Mouse (Mus musculus) CH12.LX (cell line): Measurements from ENCODE around the gene 4930474N05Rik. TPM values are rescaled to one million over a fixed set of nuclear protein-coding genes. Genes with fewer than 3 reads are reported as not detected.

Source experiments
- DNase-seq: peaks from one replicate; pipeline ENCODE4 v3.0.0-alpha.2; 2013; ENCODE audit errors: extremely low read depth
- H3K27ac ChIP-seq: 2 replicates; pipeline ENCODE4 v1.5.1; 2012; ENCODE audit warnings: low read depth, mild to moderate bottlenecking, control low read depth, moderate library complexity; ENCODE audit not compliant: insufficient read depth
- H3K27me3 ChIP-seq: replicated peaks from 2 replicates; pipeline ENCODE3; 2012; ENCODE audit warnings: inconsistent platforms
- H3K36me3 ChIP-seq, 2 experiments: replicated peaks in 1 of 2; 2 replicates each; pipeline versions ENCODE3 to v1.6.1; 2012; ENCODE audit warnings: inconsistent platforms in 1 of 2, low read length in 1 of 2, mild to moderate bottlenecking in 1 of 2, mixed read lengths in 1 of 2, moderate library complexity in 1 of 2; ENCODE audit not compliant: control insufficient read depth in 1 of 2, insufficient read depth in 1 of 2
- H3K4me1 ChIP-seq, 2 experiments: 2 replicates each; pipeline ENCODE4 v1.6.1; 2012; ENCODE audit warnings: inconsistent platforms in 1 of 2, moderate library complexity in 1 of 2; ENCODE audit not compliant: insufficient read depth in 2 of 2, control insufficient read depth in 1 of 2
- H3K4me2 ChIP-seq: 2 replicates; pipeline ENCODE4 v1.6.1; 2012; ENCODE audit warnings: low read depth, mild to moderate bottlenecking, control low read depth; ENCODE audit not compliant: poor library complexity, insufficient read depth, severe bottlenecking
- H3K4me3 ChIP-seq, 3 experiments: fragments of 150-350 bp in 1 of 3; sonication (generic) in 1 of 3; replicated peaks in 1 of 3; 2 replicates each; pipeline versions ENCODE3 to v1.5.1; 2011 to 2012; ENCODE audit warnings: low read depth in 2 of 3, low read length in 2 of 3, mild to moderate bottlenecking in 2 of 3, moderate library complexity in 2 of 3, control low read depth in 1 of 3, improper control_type of control experiment in 1 of 3, inconsistent platforms in 1 of 3, mixed read lengths in 1 of 3; ENCODE audit not compliant: poor library complexity in 1 of 3
- H3K79me2 ChIP-seq: replicated peaks from 2 replicates; pipeline ENCODE4 v1.6.1; 2012; ENCODE audit warnings: mild to moderate bottlenecking, moderate library complexity; ENCODE audit not compliant: control insufficient read depth, poor library complexity, insufficient read depth, severe bottlenecking; ENCODE audit errors: extremely low read depth
- H3K9ac ChIP-seq: 2 replicates; pipeline ENCODE4 v1.6.1; 2012; ENCODE audit warnings: low read depth, mild to moderate bottlenecking, control low read depth, moderate library complexity; ENCODE audit not compliant: insufficient read depth
- H3K9me3 ChIP-seq: replicated peaks from 2 replicates; pipeline ENCODE3; 2012; ENCODE audit warnings: low read length, inconsistent platforms, mixed read lengths
- CHD2 ChIP-seq: IDR thresholded peaks from 2 replicates; pipeline ENCODE4 v1.6.1; 2011; ENCODE audit warnings: low read length, improper control_type of control experiment
- CTCF ChIP-seq, 2 experiments: IDR thresholded peaks in 1 of 2; conservative IDR thresholded peaks in 1 of 2; 2 replicates each; pipeline ENCODE4 v1.5.1; 2011 to 2012; ENCODE audit warnings: low read depth in 2 of 2, low read length in 2 of 2, improper control_type of control experiment in 1 of 2, inconsistent platforms in 1 of 2, mild to moderate bottlenecking in 1 of 2, moderate library complexity in 1 of 2
- E2F4 ChIP-seq: IDR thresholded peaks from 2 replicates; pipeline ENCODE4 v1.6.1; 2011; ENCODE audit warnings: low read depth, low read length, improper control_type of control experiment; ENCODE audit not compliant: insufficient replicate concordance
- JUN ChIP-seq: IDR thresholded peaks from 2 replicates; pipeline ENCODE4 v1.6.1; 2011; ENCODE audit warnings: low read depth, mild to moderate bottlenecking, low read length, improper control_type of control experiment, moderate library complexity; ENCODE audit not compliant: insufficient read depth
- MEF2A ChIP-seq: IDR thresholded peaks from 2 replicates; pipeline ENCODE4 v1.6.1; 2014; ENCODE audit warnings: low read depth, mild to moderate bottlenecking, inconsistent platforms, low read length, improper control_type of control experiment, borderline replicate concordance
- PAX5 ChIP-seq: IDR thresholded peaks from 2 replicates; pipeline ENCODE4 v1.6.1; 2012; ENCODE audit warnings: low read length, inconsistent platforms, mixed read lengths
- POLR2A ChIP-seq: IDR thresholded peaks from 2 replicates; pipeline ENCODE4 v1.6.1; 2011; ENCODE audit warnings: low read depth, mild to moderate bottlenecking, improper control_type of control experiment, low read length
- RCOR1 ChIP-seq: conservative IDR thresholded peaks from 2 replicates; pipeline ENCODE4 v1.6.1; 2012; ENCODE audit warnings: low read depth, mild to moderate bottlenecking, inconsistent platforms, low read length, improper control_type of control experiment
- SMC3 ChIP-seq: IDR thresholded peaks from 2 replicates; pipeline ENCODE4 v1.6.1; 2011; ENCODE audit warnings: low read depth, low read length, improper control_type of control experiment
- TBP ChIP-seq: conservative IDR thresholded peaks from 2 replicates; pipeline ENCODE4 v1.6.1; 2011; ENCODE audit warnings: low read depth, low read length, improper control_type of control experiment
- UBTF ChIP-seq: IDR thresholded peaks from 2 replicates; pipeline ENCODE4 v1.6.1; 2012; ENCODE audit warnings: low read depth, mild to moderate bottlenecking, inconsistent platforms, low read length, improper control_type of control experiment, moderate library complexity
- ZMIZ1 ChIP-seq: IDR thresholded peaks from 2 replicates; pipeline ENCODE4 v1.6.1; 2012; ENCODE audit warnings: low read depth, mild to moderate bottlenecking, inconsistent platforms, low read length, improper control_type of control experiment
- ZNF384 ChIP-seq: IDR thresholded peaks from 2 replicates; pipeline ENCODE4 v1.6.1; 2012; ENCODE audit warnings: low read depth, low read length, improper control_type of control experiment, inconsistent platforms
- dilution Hi-C: fragments of 300-500 bp; cut with MboI; formaldehyde crosslinking; loops from 2 replicates; pipeline ENCODE4 v1.14.3; 2020; ENCODE audit warnings: low sequenced_read_pairs; ENCODE audit not compliant: extremely low pct_unique_long_range_greater_than_20kb, extremely low pct_ligation_motif_present
- in situ Hi-C: fragments of 300-500 bp; cut with MboI; formaldehyde crosslinking; loops from 3 replicates; pipeline ENCODE4 v1.14.3; 2019; ENCODE audit warnings: low sequenced_read_pairs, low pct_ligation_motif_present, low pct_unique_long_range_greater_than_20kb, mixed read lengths
- polyA plus RNA-seq: library from polyadenylated mRNA; unstranded; fragments of >175 nt; gene quantifications from 2 replicates; pipeline ENCODE4 v1.2.1, GENCODE M21; 2012; ENCODE audit warnings: low read depth; ENCODE audit not compliant: insufficient read length
- total RNA-seq, 2 experiments: library from RNA; depleted of rRNA; stranded (reverse); fragments of 300-350 nt in 1 of 2; fragments of >200 nt in 1 of 2; gene quantifications; 2 replicates each; pipeline ENCODE4 v1.2.3; 2012 to 2014

4930474N05Rik gene
- not detected in 2 replicates for total RNA-seq (2012; rRNA removed)
- total RNA-seq (2014; rRNA removed), result not detected in 2 replicates
- not detected in 2 replicates for polyA plus RNA-seq

GRCm38 (mm10) chr14:36094617-36095016, at the start of gene 4930474N05Rik:
Gene 4930474N05Rik, plus strand, starts transcription at chr14:36094917.
- no peak within 1 kb of the TSS for H3K4me2 ChIP-seq
- no peaks in the 10 kb centered on the region for H3K27me3 ChIP-seq
- no peak for DNase-seq
- H3K4me3 ChIP-seq, result no peak within 1 kb of the TSS
- no peaks in the 10 kb centered on the region for H3K79me2 ChIP-seq
- TF ChIP-seq RCOR1 (no peak), E2F4 (no peak), SMC3 (no peak), CHD2 (no peak), PAX5 (no peak)
- H3K9ac ChIP-seq, result no peak within 1 kb of the TSS
- no peaks in the 10 kb centered on the region for H3K36me3 ChIP-seq
- no peaks in the 10 kb centered on the region for H3K4me1 ChIP-seq
- in situ Hi-C loops, result no loop called here
- H3K27ac ChIP-seq, result no peak within 1 kb of the TSS
- H3K9me3 ChIP-seq, result peaks cover 3% of the 10 kb centered on the region
- dilution Hi-C loops, result no loop called here

GRCm38 (mm10) chr14:36048746-36049391, 45.8 kb upstream of the 4930474N05Rik start:
- H3K4me2 ChIP-seq, result no peak overlapping the region

GRCm38 (mm10) chr14:36053281-36053680, 41.4 kb upstream of the 4930474N05Rik start:
- Histone ChIP-seq H3K9ac (no peak overlapping the region), H3K27me3 (no peaks in the 10 kb centered on the region), H3K4me3 (no peak overlapping the region), H3K36me3 (no peaks in the 10 kb centered on the region), H3K79me2 (no peaks in the 10 kb centered on the region), H3K9me3 (peaks cover 56% of the 10 kb centered on the region), H3K4me2 (no peak overlapping the region), H3K27ac (no peak overlapping the region), H3K4me1 (no peaks in the 10 kb centered on the region)
- no peak for DNase-seq
- in situ Hi-C loops (no loop called here), dilution Hi-C loops (no loop called here)
- no peak for TF ChIP-seq E2F4
- TF ChIP-seq JUN, result no peak
- no peak for TF ChIP-seq CHD2
- no peak for TF ChIP-seq ZMIZ1
- TF ChIP-seq MEF2A, result no peak

More at GRCm38 (mm10) chr14:36048746-36049391, 45.8 kb upstream of the 4930474N05Rik start:
- in situ Hi-C loops, result no loop called here
- dilution Hi-C loops, result no loop called here
- Histone ChIP-seq H3K27me3 (no peaks in the 10 kb centered on the region), H3K27ac (no peak overlapping the region), H3K9me3 (peaks cover 51% of the 10 kb centered on the region), H3K36me3 (no peaks in the 10 kb centered on the region), H3K4me1 (no peaks in the 10 kb centered on the region), H3K79me2 (no peaks in the 10 kb centered on the region), H3K9ac (no peak overlapping the region), H3K4me3 (no peak overlapping the region)
- TF ChIP-seq UBTF, result no peak
- no peak for TF ChIP-seq ZNF384
- no peak for TF ChIP-seq CTCF (conservative IDR thresholded peaks at IDR 0.05 in 1 of 2, IDR thresholded peaks at IDR 0.05 in 1 of 2; ENCODE audit: low read depth in 2 of 2, low read length in 2 of 2)
- no peak for TF ChIP-seq POLR2A
- TF ChIP-seq TBP, result no peak
- DNase-seq, result no peak
